Mouse (Mus musculus) C2C12 (cell line): ENCODE data around the gene Agpat2. TPM values are rescaled to one million over a fixed set of nuclear protein-coding genes. Genes with fewer than 3 reads are reported as not detected.
A peak's percentile ranks its signal among the peaks of the same experiment; 100 is the strongest.

Experiments
- H3K27me3 ChIP-seq: one replicate; pipeline ENCODE4 v1.6.1; 2011; ENCODE audit not compliant: control insufficient read depth, insufficient read depth, insufficient read length
- H3K36me3 ChIP-seq: one replicate; pipeline ENCODE4 v1.6.1; 2011; ENCODE audit not compliant: control insufficient read depth, insufficient read depth
- H3K4me3 ChIP-seq: one replicate; pipeline ENCODE4 v1.5.1; 2011; ENCODE audit warnings: mild to moderate bottlenecking, control low read depth; ENCODE audit not compliant: poor library complexity, insufficient read depth, severe bottlenecking
- H3K79me2 ChIP-seq: one replicate; pipeline ENCODE4 v1.6.1; 2011; ENCODE audit not compliant: control insufficient read depth, insufficient read depth
- H3K79me3 ChIP-seq: one replicate; pipeline ENCODE4 v1.6.1; 2011; ENCODE audit warnings: low read depth, control low read depth
- H3ac ChIP-seq: one replicate; pipeline ENCODE3; 2011; ENCODE audit warnings: low read depth; ENCODE audit not compliant: control insufficient read depth, insufficient read length
- CEBPB ChIP-seq: IDR thresholded peaks from one replicate; pipeline ENCODE4 v1.6.1; 2011; ENCODE audit warnings: low read depth, mild to moderate bottlenecking, control low read depth, moderate library complexity
- CTCF ChIP-seq: IDR thresholded peaks from one replicate; pipeline ENCODE4 v1.5.1; 2011; ENCODE audit not compliant: control insufficient read depth, insufficient read depth, insufficient read length
- FOSL1 ChIP-seq: IDR thresholded peaks from one replicate; pipeline ENCODE4 v1.8.0; 2011; ENCODE audit warnings: mild to moderate bottlenecking, low read length; ENCODE audit not compliant: poor library complexity, insufficient read depth, severe bottlenecking
- MAX ChIP-seq: IDR thresholded peaks from one replicate; pipeline ENCODE4 v1.6.1; 2011; ENCODE audit warnings: mild to moderate bottlenecking, control low read depth
- MYOD1 ChIP-seq: IDR thresholded peaks from one replicate; pipeline ENCODE4 v1.6.1; 2011; ENCODE audit warnings: low read depth; ENCODE audit not compliant: control insufficient read depth, insufficient read length
- MYOG ChIP-seq: IDR thresholded peaks from one replicate; pipeline ENCODE4 v1.6.1; 2011; ENCODE audit not compliant: control insufficient read depth, insufficient read length; ENCODE audit errors: extremely low read depth
- USF1 ChIP-seq: IDR thresholded peaks from one replicate; pipeline ENCODE4 v1.6.1; 2011; ENCODE audit warnings: low read depth, mild to moderate bottlenecking, control low read depth, moderate library complexity
- microRNA-seq: library from miRNA; unstranded; fragments of <30 nt; microRNA quantifications from one replicate; pipeline ENCODE4, GENCODE M21; 2019; ENCODE audit warnings: borderline microRNAs expressed
- polyA plus RNA-seq: library from polyadenylated mRNA; unstranded; fragments of >200 nt; fragmentation: generic; extraction: Trizol; gene quantifications from one replicate; pipeline ENCODE4 v1.2.1, GENCODE M21; 2012; ENCODE audit warnings: missing spikeins

Gene Agpat2
- polyA plus RNA-seq, 1 experiment: 37.9 TPM

DNA sequence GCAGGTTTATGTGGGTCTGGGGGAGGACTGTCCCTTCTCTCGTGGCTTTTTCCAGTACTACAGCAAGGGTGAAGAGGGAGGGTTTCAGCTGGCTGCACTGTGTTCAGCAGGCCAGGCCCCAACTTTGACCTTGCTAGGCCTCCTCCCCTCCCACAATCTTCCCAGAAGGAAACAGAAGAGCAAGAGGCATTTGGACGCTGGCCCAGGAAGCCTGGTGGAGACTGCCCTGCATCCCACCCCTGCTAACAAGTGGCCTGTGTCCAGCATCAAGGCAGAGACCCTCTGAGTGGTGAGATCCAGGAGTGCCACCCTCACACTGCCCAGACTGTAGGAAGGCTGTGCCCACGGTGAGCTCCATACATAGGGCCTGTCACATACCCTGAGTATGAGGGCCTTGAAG lies 60.0 kb downstream of the Agpat2 start:
- H3K79me2 ChIP-seq: no peaks in the 10 kb centered on the region

GRCm38 (mm10) chr2:26543768-26544167 lies 60.4 kb downstream of the Agpat2 start:
- Histone ChIP-seq H3ac (no peak overlapping the region), H3K79me2 (no peaks in the 10 kb centered on the region), H3K79me3 (no peaks in the 10 kb centered on the region), H3K4me3 (no peak overlapping the region), H3K36me3 (no peaks in the 10 kb centered on the region), H3K27me3 (no peaks in the 10 kb centered on the region)
- TF ChIP-seq MYOD1 (peak; percentile 80), FOSL1 (no peak)

More for the DNA sequence above, 60.0 kb downstream of the Agpat2 start:
- H3K36me3 ChIP-seq: no peaks in the 10 kb centered on the region
- H3ac ChIP-seq: no peak overlapping the region
- no peaks in the 10 kb centered on the region for H3K79me3 ChIP-seq
- no peaks in the 10 kb centered on the region for H3K27me3 ChIP-seq
- no peak for TF ChIP-seq FOSL1
- no peak for TF ChIP-seq MYOG
- TF ChIP-seq CEBPB: no peak
- no peak for TF ChIP-seq USF1
- no peak for TF ChIP-seq MYOD1
- TF ChIP-seq MAX: no peak
- TF ChIP-seq CTCF: no peak
- H3K4me3 ChIP-seq: no peak overlapping the region

DNA sequence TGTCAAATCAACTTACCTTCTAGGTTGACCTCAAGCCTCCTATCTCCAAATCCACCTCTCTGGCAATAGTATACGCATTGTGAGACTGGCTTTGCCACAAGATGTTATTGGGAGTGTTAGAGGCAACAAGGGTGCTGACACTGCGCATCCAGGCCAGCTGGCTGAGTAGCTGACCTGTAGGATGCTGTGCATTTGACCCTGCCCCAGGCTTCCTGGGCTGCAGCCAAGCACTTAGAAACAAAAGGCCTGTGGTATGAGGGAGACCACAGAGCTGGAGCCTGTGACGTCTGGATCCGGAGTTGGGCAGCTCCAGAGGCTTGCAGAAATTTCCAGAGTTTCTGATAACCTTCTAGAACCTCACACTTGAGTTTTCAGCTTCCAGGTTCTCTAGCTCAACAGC lies 61.1 kb downstream of the Agpat2 start:
- Histone ChIP-seq H3K4me3 (no peak overlapping the region), H3K79me3 (no peaks in the 10 kb centered on the region), H3K79me2 (no peaks in the 10 kb centered on the region), H3K36me3 (no peaks in the 10 kb centered on the region), H3ac (no peak overlapping the region), H3K27me3 (no peaks in the 10 kb centered on the region)
- no peak for TF ChIP-seq MAX
- no peak for TF ChIP-seq FOSL1
- TF ChIP-seq MYOD1: no peak
- TF ChIP-seq USF1: no peak
- TF ChIP-seq CTCF: no peak
- no peak for TF ChIP-seq MYOG
- TF ChIP-seq CEBPB: no peak

Small RNA genes lying within 50 kb of the gene (microRNA-seq; reads per million reads assigned to microRNA genes)
- not detected for gene Mir126a
- not detected for gene Mir126b

Other genes with a start within 250 kb of the Agpat2 start
- 0.20 TPM for gene Card9, start 243.5 kb downstream of the Agpat2 start, polyA plus RNA-seq
- gene Snapc4, start 223.8 kb downstream of the Agpat2 start, polyA plus RNA-seq: 11.7 TPM
- gene Entr1, start 215.1 kb downstream of the Agpat2 start, polyA plus RNA-seq: 49.1 TPM
- 93.8 TPM for gene Pmpca, start 215.1 kb downstream of the Agpat2 start, polyA plus RNA-seq
- 8.3 TPM for gene Inpp5e, start 195.2 kb downstream of the Agpat2 start, polyA plus RNA-seq
- 19.5 TPM for gene Sec16a, start 159.2 kb downstream of the Agpat2 start, polyA plus RNA-seq
- gene Notch1, start 87.8 kb downstream of the Agpat2 start, polyA plus RNA-seq: 4.5 TPM
- gene Egfl7, start 24.4 kb downstream of the Agpat2 start, polyA plus RNA-seq: 5.6 TPM
- gene Gm20532, start 17.8 kb downstream of the Agpat2 start, polyA plus RNA-seq: not detected
- gene Fam69b, start 24.0 kb upstream of the Agpat2 start, polyA plus RNA-seq: 8.2 TPM
- not detected for gene Lcn4, start 66.9 kb upstream of the Agpat2 start, polyA plus RNA-seq